In the genomic region with DNA sequence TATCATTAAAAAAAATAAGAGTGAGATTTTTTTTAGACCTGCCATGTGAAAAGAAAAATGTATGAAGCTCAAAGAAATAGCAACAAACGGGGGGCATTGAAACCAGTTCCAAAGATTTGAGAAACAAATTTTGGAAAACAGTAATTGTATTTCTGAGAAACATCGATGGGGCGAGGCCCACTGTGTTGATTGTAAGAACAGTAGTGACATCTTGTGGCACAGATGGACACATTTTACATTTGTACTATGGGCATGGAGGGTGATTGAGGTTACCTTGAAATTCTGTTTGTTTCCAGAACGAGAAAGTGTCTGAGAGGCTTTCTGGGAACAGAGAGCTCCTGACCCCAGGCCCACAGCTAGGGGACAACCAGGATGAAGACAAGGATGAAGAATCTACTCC, we compare ENCODE assay signal across 10 mouse cellular contexts. TPM values are rescaled to one million over a fixed set of nuclear protein-coding genes. Genes with fewer than 3 reads are reported as not detected.
DNase-seq lines count a peak whose midpoint lies in the region; ATAC-seq and TF ChIP-seq lines count a peak whose summit lies in the region.
"Had no signal": no experiment of that assay in that cellular context is flagged by ENCODE, and none has a peak within 500 bp of the region (broad histone marks: within the 10 kb centered on the region; RNA-seq: fewer than 3 reads in every experiment).

No protein-coding gene starts in this region.

- H3K4me1 ChIP-seq in midbrain, postnatal 0 days (ENCODE audit: insufficient read depth, low read length), result no peaks in the 10 kb centered on the region
- peaks cover 6% of the 10 kb centered on the region; the same call in 1 of the 2 replicates for H3K4me1 ChIP-seq in midbrain, embryonic 10.5 days

- no peaks in the 10 kb centered on the region for H3K36me3 ChIP-seq in midbrain, postnatal 0 days (ENCODE audit: insufficient read depth, low read length)
- H3K36me3 ChIP-seq in midbrain, embryonic 10.5 days, result no peaks in the 10 kb centered on the region
- no peaks in the 10 kb centered on the region for H3K36me3 ChIP-seq in myocyte (ENCODE audit: control insufficient read depth, insufficient read depth)

- no peaks in the 10 kb centered on the region for H3K9me3 ChIP-seq in midbrain, postnatal 0 days (ENCODE audit: low read length)
- H3K9me3 ChIP-seq in midbrain, embryonic 10.5 days (replicated peaks), result 0 out of 2 replicates have a peak, but pooled peaks cover 3% of the 10 kb centered on the region

- 63% methylated on average over 4 of the region's 4 CpGs for WGBS in midbrain, postnatal 0 days
- 70% methylated on average over 4 of the region's 4 CpGs for WGBS in midbrain, embryonic 10.5 days

- DNase-seq in heart, postnatal 10 days, result peak; percentile 49 to 54
- DNase-seq in heart, postnatal 36 days, result no peak
- DNase-seq in midbrain, postnatal 0 days (ENCODE audit: low spot score), result peak; percentile 62
- no peak for DNase-seq in midbrain, embryonic 10.5 days (ENCODE audit: low spot score)
- DNase-seq in cerebellum, adult 8-10 months, result peak; percentile 32
- no peak for DNase-seq in gastrocnemius, postnatal 25 days
- DNase-seq: adrenal gland, postnatal 25 days had no signal

- H3K79me2 ChIP-seq in myocyte (ENCODE audit: control insufficient read depth, insufficient read depth), result no peaks in the 10 kb centered on the region

- peak; percentile 75 for TF ChIP-seq CTCF in midbrain, postnatal 0 days (IDR thresholded peaks at IDR 0.05)

- no peak overlapping the region for H3K4me3 ChIP-seq in midbrain, postnatal 0 days (ENCODE audit: low read depth, low read length)
- H3K4me3 ChIP-seq in midbrain, embryonic 10.5 days, result no peak overlapping the region
- no peak overlapping the region for H3K4me3 ChIP-seq in myocyte

- no peak for TF ChIP-seq POLR2A in myocyte (IDR thresholded peaks at IDR 0.05; ENCODE audit: insufficient read length, low read depth)

- no peak overlapping the region for H3K4me2 ChIP-seq in midbrain, postnatal 0 days (ENCODE audit: low read depth, low read length, poor library complexity, severe bottlenecking)
- H3K4me2 ChIP-seq in myocyte (ENCODE audit: low read depth), result peak overlapping the region; percentile 35

- no peak overlapping the region for H3K9ac ChIP-seq in midbrain, postnatal 0 days (replicated peaks; ENCODE audit: low read length, poor library complexity, severe bottlenecking)

- no peak overlapping the region for H3K27ac ChIP-seq in midbrain, postnatal 0 days (ENCODE audit: low read depth, low read length)
- no peak overlapping the region for H3K27ac ChIP-seq in midbrain, embryonic 10.5 days (replicated peaks)

- no peak overlapping the region for H3ac ChIP-seq in myocyte (ENCODE audit: control insufficient read depth, insufficient read length)

- ATAC-seq in midbrain, postnatal 0 days (ENCODE audit: low FRiP score), result no peak

- no peaks in the 10 kb centered on the region for H3K27me3 ChIP-seq in midbrain, postnatal 0 days (ENCODE audit: insufficient read depth, low read length)
- H3K27me3 ChIP-seq in midbrain, embryonic 10.5 days (ENCODE audit: low read depth, poor library complexity, severe bottlenecking), result no peaks in the 10 kb centered on the region
- no peaks in the 10 kb centered on the region for H3K27me3 ChIP-seq in myocyte (ENCODE audit: control insufficient read depth, insufficient read depth, insufficient read length)

- intact Hi-C loops in heart, postnatal 10 days (cut with DNase I), result loop anchor here (2.0 to 10.0 kb wide), 2 partner anchors 293 to 1525 kb away; no protein-coding TSS in a partner anchor
- intact Hi-C loops in heart, postnatal 36 days (cut with DNase I), result loop anchor here (1.0 to 5.0 kb wide), 2 partner anchors 294 to 323 kb away; no protein-coding TSS in a partner anchor

TF ChIP-seq in myocyte, 11 proteins besides CTCF, POLR2A, EP300 and RAD21:
- TF ChIP-seq MAX (IDR thresholded peaks at IDR 0.05; ENCODE audit: low read depth) (no peak), POLR2AphosphoS2 (IDR thresholded peaks at IDR 0.05; ENCODE audit: insufficient read length, low read depth) (no peak), TCF12 (IDR thresholded peaks at IDR 0.05; ENCODE audit: insufficient read depth, poor library complexity, severe bottlenecking) (no peak)
TF ChIP-seq in myocyte: peak in this region for 0.

RNA-seq across cellular contexts. Expression of a gene that starts 22.7 kb away (rescaled TPM):
- not detected for total RNA-seq in heart, postnatal 10 days (2021)
- not detected for total RNA-seq in heart, postnatal 36 days (2021)
- not detected in 2 replicates for total RNA-seq in midbrain, postnatal 0 days (2014; rRNA removed)
- not detected in 2 replicates for polyA plus RNA-seq in midbrain, postnatal 0 days (2015; fragmentation: Nextera tagmentation; extraction: Ambion mirVana)
- not detected in 2 replicates for polyA plus RNA-seq in midbrain, embryonic 10.5 days (2016; fragmentation: Nextera tagmentation; extraction: Ambion mirVana)
- not detected for polyA plus RNA-seq in myocyte (2012; fragmentation: generic; extraction: Trizol)
- not detected for total RNA-seq in gastrocnemius, postnatal 25 days (2021)
- total RNA-seq: adrenal gland, postnatal 25 days had no signal
- polyA plus RNA-seq: heart, embryonic 14.5 days; liver, embryonic 16.5 days had no signal

RNA-seq across cellular contexts. Expression of a gene that starts 26.3 kb away (rescaled TPM):
- total RNA-seq in heart, postnatal 10 days (2021), result under 1 TPM; 0.29 to 0.45 TPM
- under 1 TPM; 0.30 to 0.44 TPM for total RNA-seq in heart, postnatal 36 days (2021)
- total RNA-seq in midbrain, postnatal 0 days (2014; rRNA removed), result 0.55 and 0.57 TPM in 2 replicates
- 0.54 and 0.98 TPM in 2 replicates for polyA plus RNA-seq in midbrain, postnatal 0 days (2015; fragmentation: Nextera tagmentation; extraction: Ambion mirVana)
- 0.35 and 1.8 TPM in 2 replicates for polyA plus RNA-seq in midbrain, embryonic 10.5 days (2016; fragmentation: Nextera tagmentation; extraction: Ambion mirVana)
- not detected for polyA plus RNA-seq in myocyte (2012; fragmentation: generic; extraction: Trizol)
- total RNA-seq in gastrocnemius, postnatal 25 days (2021), result under 1 TPM in 1 of 2 experiments, not detected in 1; 0.16 TPM
- total RNA-seq: adrenal gland, postnatal 25 days had no signal
- polyA plus RNA-seq: liver, embryonic 16.5 days had no signal

RNA-seq across cellular contexts. Expression of a gene that starts 56.4 kb away (rescaled TPM):
- total RNA-seq in heart, postnatal 10 days (2021), result not detected
- total RNA-seq in heart, postnatal 36 days (2021), result not detected
- 0.11 TPM in 1 of 2 replicates, not detected in the other for total RNA-seq in midbrain, postnatal 0 days (2014; rRNA removed)
- polyA plus RNA-seq in midbrain, postnatal 0 days (2015; fragmentation: Nextera tagmentation; extraction: Ambion mirVana), result not detected in 2 replicates
- polyA plus RNA-seq in midbrain, embryonic 10.5 days (2016; fragmentation: Nextera tagmentation; extraction: Ambion mirVana), result not detected in 2 replicates
- not detected for polyA plus RNA-seq in myocyte (2012; fragmentation: generic; extraction: Trizol)
- not detected for total RNA-seq in gastrocnemius, postnatal 25 days (2021)
- total RNA-seq: adrenal gland, postnatal 25 days had no signal
- polyA plus RNA-seq: heart, embryonic 14.5 days; liver, embryonic 16.5 days had no signal

Comparison
In these comparisons a context has a peak if more than half of its experiments do, and no peak if none do; other contexts are left out.
1. DNase-seq: peak in heart, postnatal 10 days (2 of 2), midbrain, postnatal 0 days (single experiment) and cerebellum, adult 8-10 months (single experiment); none in heart, postnatal 36 days (0 of 2), midbrain, embryonic 10.5 days (single experiment) and gastrocnemius, postnatal 25 days (single experiment).